Mouse (Mus musculus) adipocyte (in vitro differentiated cells): ENCODE results near the gene Cyb561d2.

Experiments
- DNase-seq: peaks from one replicate; pipeline ENCODE4 v3.0.0-alpha.2; 2016; ENCODE audit warnings: low spot score

Gene Cyb561d2

GRCm38 (mm10) chr9:107521711-107522399, 20.1 kb downstream of the Cyb561d2 start:
- no peak for DNase-seq

GRCm38 (mm10) chr9:107521190-107521589, 20.8 kb downstream of the Cyb561d2 start:
- no peak for DNase-seq

GRCm38 (mm10) chr9:107520331-107520730, 21.7 kb downstream of the Cyb561d2 start:
- DNase-seq, result no peak

- peak; percentile 72 for DNase-seq
Observed at GRCm38 (mm10) chr9:107514303-107514955, 27.6 kb downstream of the Cyb561d2 start.

- DNase-seq, result no peak
Observed at GRCm38 (mm10) chr9:107512326-107512725, 29.7 kb downstream of the Cyb561d2 start.

- no peak for DNase-seq
Observed at GRCm38 (mm10) chr9:107511436-107511835, 30.6 kb downstream of the Cyb561d2 start.

GRCm38 (mm10) chr9:107510384-107511100, 31.5 kb downstream of the Cyb561d2 start:
- DNase-seq, result no peak

GRCm38 (mm10) chr9:107508266-107508665, 33.7 kb downstream of the Cyb561d2 start:
- no peak for DNase-seq

- peak; percentile 10 for DNase-seq
Observed at GRCm38 (mm10) chr9:107504662-107505537, 37.1 kb downstream of the Cyb561d2 start.

GRCm38 (mm10) chr9:107502131-107502846, 39.7 kb downstream of the Cyb561d2 start:
- DNase-seq, result no peak

GRCm38 (mm10) chr9:107500708-107501286, 41.2 kb downstream of the Cyb561d2 start:
- no peak for DNase-seq

- no peak for DNase-seq
Observed at GRCm38 (mm10) chr9:107496359-107496758, 45.6 kb downstream of the Cyb561d2 start.

GRCm38 (mm10) chr9:107494238-107494637, 47.8 kb downstream of the Cyb561d2 start:
- DNase-seq, result no peak

GRCm38 (mm10) chr9:107493511-107493910, 48.5 kb downstream of the Cyb561d2 start:
- DNase-seq, result no peak

GRCm38 (mm10) chr9:107490625-107491024, 51.4 kb downstream of the Cyb561d2 start:
- no peak for DNase-seq

GRCm38 (mm10) chr9:107490146-107490545, 51.8 kb downstream of the Cyb561d2 start:
- DNase-seq, result no peak
